Mouse (Mus musculus) CD8-positive naive resting alpha-beta T cell, adult 57 days (primary cell): ENCODE data around the gene Mtm1. TPM values are rescaled to one million over a fixed set of nuclear protein-coding genes. Genes with fewer than 3 reads are reported as not detected.

Experiments used
- total RNA-seq: library from RNA; stranded (reverse); gene quantifications from one replicate; pipeline ENCODE4 v1.2.4, GENCODE M21; 2023

Gene Mtm1
- total RNA-seq, result 8.5 TPM

DNA sequence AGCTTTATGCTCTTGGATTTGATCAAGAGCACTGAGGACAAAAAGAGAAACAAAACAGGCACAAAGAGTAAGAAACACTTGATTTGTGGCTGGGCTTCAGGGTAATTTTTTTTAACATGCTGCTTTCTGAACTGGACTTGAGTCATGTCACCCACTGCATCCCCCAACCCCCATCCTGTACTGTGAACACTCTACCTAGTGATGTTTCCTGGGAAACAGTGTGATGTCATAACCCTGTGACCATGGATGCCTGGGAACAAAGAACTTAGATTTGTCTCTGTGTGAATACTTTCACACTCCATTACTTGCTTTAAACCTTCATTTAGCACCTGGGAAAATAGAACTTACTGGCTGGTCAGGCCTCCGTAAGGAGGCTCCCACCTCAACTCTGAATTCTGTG is at the start of gene Mtm1:
Gene Mtm1, plus strand, starts transcription at position 301 of the 400 bp plus-strand sequence.

GRCm38 (mm10) chrX:71364554-71364991 is 154.0 kb downstream of the Mtm1 start, which contains the start of gene Mtmr1:
Mtmr1 (plus strand) TSS chrX:71364760.

Other genes starting within 250 kb of the Mtm1 start
- not detected for gene Mamld1, start 160.5 kb upstream of the Mtm1 start, total RNA-seq
- 42.1 TPM for gene Mtmr1, start 154.0 kb downstream of the Mtm1 start, total RNA-seq